Mouse (Mus musculus) testis, adult 2 months (tissue): ENCODE results near the gene Mmp21.

Experiments used
- CTCF ChIP-seq: fragments of 200-500 bp; IDR thresholded peaks from 2 replicates; pipeline ENCODE4 v1.5.1; 2012; ENCODE audit warnings: low read depth, mild to moderate bottlenecking, inconsistent platforms, low read length, moderate library complexity; ENCODE audit not compliant: control insufficient read depth, insufficient read depth, insufficient replicate concordance
- POLR2A ChIP-seq: fragments of 200-500 bp; IDR thresholded peaks from 2 replicates; pipeline ENCODE4 v1.6.1; 2012; ENCODE audit warnings: low read depth, mild to moderate bottlenecking, inconsistent platforms, low read length, moderate library complexity; ENCODE audit not compliant: control insufficient read depth

- TF ChIP-seq POLR2A (no peak), CTCF (no peak)
Measured at GRCm38 (mm10) chr7:133632476-133632875, 47.4 kb downstream of the Mmp21 start.
